Mouse (Mus musculus) heart, postnatal 14 days (tissue): ENCODE results near the gene Erp44. TPM values are rescaled to one million over a fixed set of nuclear protein-coding genes. Genes with fewer than 3 reads are reported as not detected.

Experiments
- DNase-seq, 2 experiments: peaks; one replicate each; pipeline ENCODE4 v3.0.0; 2021 to 2022
- intact Hi-C: fragments of 180-260 bp; cut with DNase I; formaldehyde crosslinking; loops from one replicate; pipeline ENCODE4 v1.15.1; 2025
- total RNA-seq, 2 experiments: library from RNA; stranded (reverse); gene quantifications; 2 replicates each; pipeline ENCODE4 v1.2.3; 2021

The Erp44 gene
- total RNA-seq, 2 experiments from 2014 or later: 29.8 to 33.8 TPM

- intact Hi-C loops: no loop called here
- no peak for DNase-seq
Measured at GRCm38 (mm10) chr4:48243737-48244136, 35.6 kb downstream of the Erp44 start.

DNA sequence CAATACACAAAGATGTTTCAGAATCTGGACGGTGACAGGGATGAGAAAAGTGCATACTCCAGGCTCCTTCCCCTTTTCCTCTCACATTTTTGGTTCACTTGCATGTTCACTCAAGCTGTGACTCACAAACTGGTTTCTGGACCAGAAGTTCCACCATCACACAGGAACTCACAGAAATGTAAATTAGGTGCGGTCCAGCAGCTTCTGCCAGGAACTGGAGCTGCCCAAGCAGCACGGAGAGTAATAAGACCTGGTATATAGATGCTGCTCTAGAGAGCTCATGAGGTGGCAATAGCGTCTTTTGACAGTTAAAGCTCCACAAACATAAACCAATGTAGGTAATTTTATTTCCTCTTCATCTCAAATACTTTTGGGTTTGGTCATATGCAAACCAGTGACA is 36.9 kb downstream of the Erp44 start:
- DNase-seq: no peak
- intact Hi-C loops: no loop called here

GRCm38 (mm10) chr4:48239046-48239445 is 40.3 kb downstream of the Erp44 start:
- intact Hi-C loops: no loop called here

DNA sequence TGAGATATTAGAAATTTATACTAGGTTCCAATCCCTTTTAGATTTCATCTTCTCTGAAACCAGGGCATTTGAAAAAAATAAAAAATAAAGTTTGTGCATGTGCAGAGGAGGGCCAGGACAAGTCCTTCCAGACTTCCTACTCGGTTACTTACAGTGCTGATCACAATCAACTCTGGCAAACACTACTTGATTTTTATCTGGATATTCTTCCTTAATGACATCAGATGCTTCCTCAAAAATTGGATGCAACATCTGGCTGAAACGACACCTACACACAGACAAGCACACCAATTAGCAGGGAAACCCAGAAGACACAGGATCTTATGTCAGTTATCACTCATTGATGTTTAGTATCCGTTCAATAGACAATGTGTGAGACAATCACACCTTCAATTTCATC is 42.6 kb downstream of the Erp44 start:
- no peak for DNase-seq
- intact Hi-C loops: no loop called here

More at GRCm38 (mm10) chr4:48239046-48239445, 40.3 kb downstream of the Erp44 start:
- no peak for DNase-seq

GRCm38 (mm10) chr4:48226800-48227199 is 52.6 kb downstream of the Erp44 start:
- intact Hi-C loops: loop anchor here (5.0 to 10.0 kb wide), 2 partner anchors 51 to 792 kb away; partner anchors contain the start of genes Erp44 and Invs
- DNase-seq: no peak

GRCm38 (mm10) chr4:48225604-48226003 is 53.8 kb downstream of the Erp44 start:
- DNase-seq: no peak
- intact Hi-C loops: loop anchor here (1.0 to 10.0 kb wide), 4 partner anchors 52 to 791 kb away; partner anchors contain the start of genes Erp44 and Invs

DNA sequence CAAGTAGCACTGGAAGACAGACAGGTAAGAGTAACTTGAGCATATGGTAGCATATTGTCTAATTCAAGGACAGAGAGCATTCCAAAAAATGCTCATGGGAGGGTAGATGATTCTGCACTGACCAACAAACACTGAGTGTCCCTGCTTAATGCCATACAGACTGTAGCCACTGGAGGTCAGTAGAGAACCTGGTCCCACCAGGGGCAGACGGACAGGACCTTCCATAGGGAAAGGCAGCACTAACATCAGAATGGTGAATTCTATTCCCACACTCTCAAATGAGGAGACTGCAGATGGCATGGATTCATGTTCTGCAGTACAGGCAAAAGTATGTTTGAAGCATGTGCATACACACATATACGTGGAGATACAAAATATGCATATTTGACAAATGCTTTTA is 54.2 kb downstream of the Erp44 start:
- intact Hi-C loops: loop anchor here (1.0 to 10.0 kb wide), 4 partner anchors 52 to 790 kb away; partner anchors contain the start of genes Erp44 and Invs
- DNase-seq: peak; percentile 72 to 87

DNA sequence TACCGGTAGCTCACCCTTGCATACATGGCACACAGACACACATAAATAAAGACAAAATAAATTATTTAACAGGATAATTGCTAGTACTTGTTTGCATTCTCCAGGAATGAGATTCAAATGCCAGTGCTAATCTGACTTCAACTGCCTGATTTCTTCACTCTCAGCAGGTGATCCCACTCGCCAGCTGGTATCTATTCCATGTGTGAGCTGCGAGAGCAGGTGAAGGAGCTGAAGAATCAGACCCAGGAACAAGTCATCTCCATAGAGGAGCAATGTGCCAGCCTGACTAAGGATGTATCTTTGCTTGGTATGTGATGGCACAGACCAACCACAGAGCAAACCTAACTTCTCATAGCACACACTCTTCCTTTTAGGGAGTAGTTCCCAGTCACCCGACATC is 75.8 kb downstream of the Erp44 start:
- intact Hi-C loops: loop anchor here (5.0 kb wide), 1 partner anchor 681 kb away; no protein-coding TSS in a partner anchor
- DNase-seq: no peak

GRCm38 (mm10) chr4:48198447-48198846 is 80.9 kb downstream of the Erp44 start:
- intact Hi-C loops: no loop called here

DNA sequence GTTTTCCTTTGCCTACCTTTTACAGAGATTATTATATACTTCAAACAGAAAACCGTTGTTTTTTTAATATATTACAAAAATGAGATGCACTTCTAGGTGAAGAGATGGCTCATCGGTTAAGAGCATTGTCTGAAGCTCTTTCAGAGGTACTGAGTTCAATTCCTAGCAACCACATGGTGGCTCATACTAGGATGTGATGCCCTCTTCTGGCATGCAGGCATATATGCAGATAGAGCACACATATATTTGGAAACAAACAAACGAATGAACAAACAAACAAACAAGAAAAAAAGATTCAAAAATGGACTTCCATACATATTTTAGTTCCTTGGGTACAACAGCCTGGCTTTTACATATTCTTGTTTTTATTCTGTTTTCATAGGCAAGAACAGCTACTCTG is 81.4 kb downstream of the Erp44 start:
- intact Hi-C loops: no loop called here
- DNase-seq: no peak

More at GRCm38 (mm10) chr4:48198447-48198846, 80.9 kb downstream of the Erp44 start:
- no peak for DNase-seq

- intact Hi-C loops: no loop called here
Measured at GRCm38 (mm10) chr4:48182115-48182806, 97.1 kb downstream of the Erp44 start.

GRCm38 (mm10) chr4:48181366-48181765 is 98.0 kb downstream of the Erp44 start:
- intact Hi-C loops: no loop called here
- DNase-seq: no peak

More at GRCm38 (mm10) chr4:48182115-48182806, 97.1 kb downstream of the Erp44 start:
- no peak for DNase-seq

GRCm38 (mm10) chr4:48180922-48181321 is 98.4 kb downstream of the Erp44 start:
- intact Hi-C loops: no loop called here
- DNase-seq: no peak

DNA sequence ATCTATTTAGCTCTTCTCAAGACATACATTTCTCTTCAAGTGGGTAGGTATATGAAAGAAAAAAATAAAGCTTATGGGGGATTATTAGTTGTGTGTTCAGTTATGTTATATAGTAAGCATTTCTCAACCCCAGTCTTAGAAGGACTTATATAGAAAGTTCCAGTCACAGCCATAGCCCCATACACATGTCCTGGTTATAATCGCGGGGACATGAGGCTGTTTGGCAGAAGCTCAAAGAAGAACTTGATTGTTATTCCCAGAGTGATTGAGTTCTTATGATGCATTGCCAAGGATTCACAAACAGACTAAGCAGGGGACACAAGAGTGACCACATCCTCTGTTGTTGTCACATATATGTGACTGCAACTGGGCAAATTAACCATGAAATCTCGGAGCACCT is 103.7 kb downstream of the Erp44 start:
- no peak for DNase-seq
- intact Hi-C loops: no loop called here

- DNase-seq: peak in 1 of 2 experiments; percentile 11
- intact Hi-C loops: no loop called here
Measured at GRCm38 (mm10) chr4:48163851-48164250, 115.5 kb downstream of the Erp44 start.

DNA sequence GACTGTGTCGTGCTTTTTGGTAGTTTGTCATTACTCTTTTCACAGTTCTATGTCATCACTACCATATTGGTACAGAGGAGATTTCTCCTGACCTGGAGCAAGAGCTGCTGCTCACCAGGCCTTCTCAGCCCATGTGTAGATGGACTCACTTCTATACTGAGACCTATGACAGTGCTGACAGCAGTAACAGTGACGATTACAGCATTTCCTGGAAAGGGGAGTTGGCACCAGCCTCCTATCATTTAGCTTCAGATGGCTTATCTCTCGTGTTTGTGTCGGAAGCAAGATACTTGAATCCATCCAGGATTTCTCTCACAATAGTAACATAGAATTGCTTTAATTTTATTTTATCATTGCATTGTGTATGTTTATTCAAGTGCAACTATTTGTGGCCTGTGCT is 119.0 kb downstream of the Erp44 start:
- intact Hi-C loops: no loop called here
- DNase-seq: no peak

- DNase-seq: no peak
- intact Hi-C loops: no loop called here
Measured at GRCm38 (mm10) chr4:48155864-48156263, 123.5 kb downstream of the Erp44 start.

GRCm38 (mm10) chr4:48153229-48153628 is 126.1 kb downstream of the Erp44 start:
- intact Hi-C loops: no loop called here
- no peak for DNase-seq

- DNase-seq: no peak
- intact Hi-C loops: no loop called here
Measured at GRCm38 (mm10) chr4:48149492-48149891, 129.9 kb downstream of the Erp44 start.
